Mouse (Mus musculus) E14TG2a.4 (cell line): ENCODE data around the gene Mex3b.
A peak's percentile ranks its signal among the peaks of the same experiment; 100 is the strongest.

Source experiments
- H3K27me3 ChIP-seq: 2 replicates; pipeline ENCODE4 v1.6.1; 2014; ENCODE audit warnings: low read length, control low read depth; ENCODE audit not compliant: insufficient read depth
- H3K36me3 ChIP-seq: 2 replicates; pipeline ENCODE4 v1.6.1; 2014; ENCODE audit warnings: low read length, control low read depth; ENCODE audit not compliant: insufficient read depth
- H3K4me1 ChIP-seq: replicated peaks from 2 replicates; pipeline ENCODE4 v1.6.1; 2014; ENCODE audit warnings: low read depth, low read length, control low read depth
- H3K4me3 ChIP-seq: replicated peaks from 2 replicates; pipeline ENCODE4 v1.5.1; 2014; ENCODE audit warnings: mild to moderate bottlenecking, low read length
- H3K9me3 ChIP-seq: 2 replicates; pipeline ENCODE4 v1.6.1; 2014; ENCODE audit warnings: low read length, control low read depth
- CTCF ChIP-seq: conservative IDR thresholded peaks from 2 replicates; pipeline ENCODE4 v1.5.1; 2014; ENCODE audit warnings: low read length
- NANOG ChIP-seq: IDR thresholded peaks from 2 replicates; pipeline ENCODE4 v1.6.1; 2014; ENCODE audit warnings: borderline replicate concordance, low read length, mixed read lengths
- POU5F1 ChIP-seq: IDR thresholded peaks from 2 replicates; pipeline ENCODE4 v1.6.1; 2014; ENCODE audit warnings: low read length, borderline replicate concordance

The Mex3b gene

GRCm38 (mm10) chr7:82867271-82868121, at the start of gene Mex3b:
TSS of gene Mex3b (plus strand) at chr7:82867333.
- TF ChIP-seq CTCF, result no peak
- no peak for TF ChIP-seq POU5F1
- no peak for TF ChIP-seq NANOG

DNA sequence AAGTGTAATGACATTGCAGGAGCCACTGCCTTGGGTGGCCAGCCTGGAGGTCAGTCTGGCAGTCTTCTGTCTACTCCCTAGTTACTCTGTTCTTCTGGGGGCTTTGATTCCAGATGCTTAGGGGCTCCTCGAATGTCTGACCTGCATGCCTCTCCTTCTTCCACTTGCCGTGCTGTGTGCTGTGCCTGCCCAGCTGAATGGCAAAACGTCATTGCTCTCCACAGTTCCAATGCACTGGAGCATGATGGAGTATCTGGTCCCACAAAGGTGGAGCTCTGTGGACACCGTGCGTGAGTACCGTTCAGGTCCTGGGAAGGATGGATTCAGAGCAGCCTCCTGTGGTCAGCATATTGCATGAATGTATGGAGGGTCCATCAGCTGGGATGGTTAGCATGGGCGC, 47.6 kb upstream of the Mex3b start:
- Histone ChIP-seq H3K27me3 (peaks cover 7% of the 10 kb centered on the region; the same call in 1 of the 2 replicates), H3K4me1 (peaks cover 12% of the 10 kb centered on the region), H3K4me3 (no peak overlapping the region), H3K36me3 (no peaks in the 10 kb centered on the region), H3K9me3 (no peaks in the 10 kb centered on the region)
- no peak for TF ChIP-seq CTCF
- no peak for TF ChIP-seq POU5F1
- no peak for TF ChIP-seq NANOG

More at GRCm38 (mm10) chr7:82867271-82868121, at the start of gene Mex3b:
- Histone ChIP-seq H3K4me1 (peaks cover 32% of the 10 kb centered on the region), H3K27me3 (peaks cover 56% of the 10 kb centered on the region), H3K36me3 (no peaks in the 10 kb centered on the region), H3K4me3 (peak within 1 kb of the TSS; percentile 95), H3K9me3 (no peaks in the 10 kb centered on the region)

GRCm38 (mm10) chr7:82820661-82821060, 46.5 kb upstream of the Mex3b start:
- no peaks in the 10 kb centered on the region for H3K9me3 ChIP-seq
- H3K36me3 ChIP-seq, result no peaks in the 10 kb centered on the region
- H3K27me3 ChIP-seq, result peaks cover 7% of the 10 kb centered on the region; the same call in 1 of the 2 replicates
- H3K4me3 ChIP-seq, result no peak overlapping the region
- H3K4me1 ChIP-seq, result peaks cover 12% of the 10 kb centered on the region
- no peak for TF ChIP-seq CTCF
- TF ChIP-seq NANOG, result no peak
- no peak for TF ChIP-seq POU5F1

- TF ChIP-seq NANOG, result no peak
- no peak for TF ChIP-seq CTCF
- TF ChIP-seq POU5F1, result no peak
- H3K27me3 ChIP-seq, result peaks cover 7% of the 10 kb centered on the region; the same call in 1 of the 2 replicates
- no peaks in the 10 kb centered on the region for H3K36me3 ChIP-seq
- H3K4me3 ChIP-seq, result no peak overlapping the region
- H3K4me1 ChIP-seq, result peaks cover 7% of the 10 kb centered on the region; the same call in 1 of the 2 replicates
- H3K9me3 ChIP-seq, result no peaks in the 10 kb centered on the region
These were observed 45.6 kb upstream of the Mex3b start for GRCm38 (mm10) chr7:82821501-82821900.

DNA sequence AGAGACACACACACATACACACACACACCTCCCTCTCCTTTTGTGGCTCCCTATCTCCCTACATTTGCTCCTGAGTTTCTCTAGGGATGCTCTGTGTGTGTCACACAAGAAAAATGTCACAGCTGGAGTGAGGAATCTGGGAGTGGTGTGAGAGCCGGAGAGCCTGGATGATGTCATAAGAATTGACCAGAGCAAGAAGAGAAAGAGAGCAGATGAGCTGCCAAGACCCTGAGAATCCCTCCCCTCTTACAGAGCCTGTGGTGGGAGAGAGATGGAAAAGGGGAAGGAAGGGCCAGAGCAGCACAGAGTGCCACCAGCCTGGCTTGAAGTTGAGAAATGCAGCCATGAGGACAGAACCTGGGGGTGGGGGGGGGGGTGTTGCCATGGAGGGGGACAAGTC, 44.6 kb upstream of the Mex3b start:
- Histone ChIP-seq H3K4me1 (peaks cover 7% of the 10 kb centered on the region; the same call in 1 of the 2 replicates), H3K9me3 (no peaks in the 10 kb centered on the region), H3K27me3 (peaks cover 7% of the 10 kb centered on the region; the same call in 1 of the 2 replicates), H3K36me3 (no peaks in the 10 kb centered on the region), H3K4me3 (no peak overlapping the region)
- TF ChIP-seq NANOG, result no peak
- no peak for TF ChIP-seq CTCF
- no peak for TF ChIP-seq POU5F1

DNA sequence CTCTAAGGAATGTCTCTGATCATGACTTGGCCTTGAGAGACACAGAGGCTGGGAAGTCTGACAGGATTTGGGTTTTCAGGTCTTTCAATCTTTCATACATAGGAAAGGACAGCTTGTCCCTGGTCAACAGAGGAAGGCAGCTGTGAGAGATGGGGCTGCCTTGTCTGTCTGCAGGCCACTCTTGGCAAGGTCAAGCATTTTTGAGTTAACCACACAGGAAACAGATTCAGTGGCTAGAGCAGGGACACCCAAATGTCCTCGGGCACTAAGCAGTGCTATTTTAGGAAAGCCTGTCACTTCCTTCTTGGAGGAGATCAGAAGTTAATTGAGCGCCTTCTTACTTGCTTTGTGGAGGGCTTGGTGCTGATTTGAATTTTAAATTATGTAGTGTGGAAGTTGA, 38.9 kb upstream of the Mex3b start:
- peaks cover 7% of the 10 kb centered on the region; the same call in 1 of the 2 replicates for H3K4me1 ChIP-seq
- no peak overlapping the region for H3K4me3 ChIP-seq
- peaks cover 5% of the 10 kb centered on the region; the same call in 1 of the 2 replicates for H3K27me3 ChIP-seq
- H3K9me3 ChIP-seq, result no peaks in the 10 kb centered on the region
- H3K36me3 ChIP-seq, result no peaks in the 10 kb centered on the region
- no peak for TF ChIP-seq NANOG
- no peak for TF ChIP-seq CTCF
- no peak for TF ChIP-seq POU5F1

- Histone ChIP-seq H3K27me3 (peaks cover 5% of the 10 kb centered on the region; the same call in 1 of the 2 replicates), H3K4me1 (peaks cover 7% of the 10 kb centered on the region; the same call in 1 of the 2 replicates), H3K36me3 (no peaks in the 10 kb centered on the region), H3K4me3 (no peak overlapping the region), H3K9me3 (no peaks in the 10 kb centered on the region)
- no peak for TF ChIP-seq NANOG
- TF ChIP-seq POU5F1, result no peak
- TF ChIP-seq CTCF, result no peak
These were observed 37.6 kb upstream of the Mex3b start for GRCm38 (mm10) chr7:82829516-82829915.

GRCm38 (mm10) chr7:82834471-82834870, 32.7 kb upstream of the Mex3b start:
- no peak overlapping the region for H3K4me3 ChIP-seq
- no peaks in the 10 kb centered on the region for H3K36me3 ChIP-seq
- TF ChIP-seq CTCF (no peak), POU5F1 (no peak), NANOG (no peak)
- no peaks in the 10 kb centered on the region for H3K9me3 ChIP-seq
- H3K4me1 ChIP-seq, result no peaks in the 10 kb centered on the region
- peaks cover 7% of the 10 kb centered on the region for H3K27me3 ChIP-seq

DNA sequence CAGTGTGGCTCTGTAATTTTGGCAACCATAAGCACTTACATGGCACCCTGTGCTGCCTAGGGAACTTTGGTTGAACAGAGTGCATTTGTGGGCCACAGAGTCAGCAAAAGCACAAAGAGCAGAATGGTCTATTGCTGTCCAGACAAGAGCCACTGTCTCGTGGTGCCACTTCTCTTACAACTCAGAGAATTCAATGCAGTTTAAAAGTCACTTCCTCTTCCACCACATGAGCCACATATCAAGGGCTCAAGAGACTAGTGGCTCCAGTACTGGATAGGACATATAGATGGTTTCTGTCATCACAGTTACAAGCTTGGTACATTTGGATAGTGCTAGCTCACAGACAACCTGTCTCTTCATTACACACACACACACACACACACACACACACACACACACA, 28.7 kb upstream of the Mex3b start:
- TF ChIP-seq CTCF, result no peak
- TF ChIP-seq NANOG, result no peak
- no peak for TF ChIP-seq POU5F1
- Histone ChIP-seq H3K27me3 (peaks cover 5% of the 10 kb centered on the region; the same call in 1 of the 2 replicates), H3K4me3 (no peak overlapping the region)

More for the DNA sequence above, 28.7 kb upstream of the Mex3b start:
- H3K4me1 ChIP-seq, result peaks cover 22% of the 10 kb centered on the region
- no peaks in the 10 kb centered on the region for H3K36me3 ChIP-seq
- H3K9me3 ChIP-seq, result no peaks in the 10 kb centered on the region
